Mouse (Mus musculus) MEL (cell line): ENCODE measurements around the gene Dnaja3. TPM values are rescaled to one million over a fixed set of nuclear protein-coding genes. Genes with fewer than 3 reads are reported as not detected.

Source experiments
- DNase-seq: peaks from one replicate; pipeline ENCODE4 v3.0.0; 2011; ENCODE audit warnings: low read depth, low spot score
- H3K27ac ChIP-seq: 2 replicates; pipeline ENCODE4 v1.5.1; 2012; ENCODE audit warnings: low read depth, mild to moderate bottlenecking, control low read depth, low read length, moderate library complexity; ENCODE audit not compliant: control insufficient read depth
- H3K27me3 ChIP-seq, 2 experiments: fragments of 150-350 bp in 1 of 2; sonication (generic) in 1 of 2; 2 replicates each; pipeline ENCODE4 v1.6.1; 2012; ENCODE audit warnings: low read length in 2 of 2, mild to moderate bottlenecking in 2 of 2, improper control_type of control experiment in 1 of 2, moderate library complexity in 1 of 2; ENCODE audit not compliant: insufficient read depth in 2 of 2, control insufficient read depth in 1 of 2
- H3K36me3 ChIP-seq, 2 experiments: 2 replicates each; pipeline ENCODE4 v1.6.1; 2012 to 2014; ENCODE audit warnings: low read length in 2 of 2, improper control_type of control experiment in 1 of 2, inconsistent platforms in 1 of 2, mild to moderate bottlenecking in 1 of 2; ENCODE audit not compliant: insufficient read depth in 2 of 2, control insufficient read depth in 1 of 2
- H3K4me1 ChIP-seq, 2 experiments: fragments of 150-350 bp in 1 of 2; sonication (generic) in 1 of 2; 2 replicates each; pipeline ENCODE4 v1.6.1; 2012; ENCODE audit warnings: low read length in 2 of 2, improper control_type of control experiment in 1 of 2, mild to moderate bottlenecking in 1 of 2; ENCODE audit not compliant: insufficient read depth in 2 of 2, control insufficient read depth in 1 of 2
- H3K4me3 ChIP-seq, 2 experiments: fragments of 150-350 bp in 1 of 2; sonication (generic) in 1 of 2; 2 replicates each; pipeline ENCODE4 v1.5.1; 2012; ENCODE audit warnings: low read depth in 2 of 2, low read length in 2 of 2, mild to moderate bottlenecking in 2 of 2, moderate library complexity in 2 of 2, control low read depth in 1 of 2, improper control_type of control experiment in 1 of 2; ENCODE audit not compliant: control insufficient read depth in 1 of 2, insufficient read depth in 1 of 2
- H3K79me2 ChIP-seq: 2 replicates; pipeline ENCODE4 v1.6.1; 2012; ENCODE audit warnings: mild to moderate bottlenecking, low read length, moderate library complexity; ENCODE audit not compliant: control insufficient read depth, poor library complexity, insufficient read depth
- H3K9ac ChIP-seq: 2 replicates; pipeline ENCODE4 v1.6.1; 2012; ENCODE audit warnings: low read depth, mild to moderate bottlenecking, control low read depth, low read length, moderate library complexity; ENCODE audit not compliant: control insufficient read depth, poor library complexity, severe bottlenecking
- H3K9me3 ChIP-seq: fragments of 150-350 bp; sonication (generic); replicated peaks from 2 replicates; pipeline ENCODE4 v1.6.1; 2012; ENCODE audit warnings: mild to moderate bottlenecking, low read length, improper control_type of control experiment, moderate library complexity; ENCODE audit not compliant: insufficient read depth
- CHD1 ChIP-seq: IDR thresholded peaks from 2 replicates; pipeline ENCODE4 v1.6.1; 2012; ENCODE audit warnings: low read depth, mild to moderate bottlenecking, inconsistent platforms, low read length, improper control_type of control experiment
- CHD2 ChIP-seq: IDR thresholded peaks from 2 replicates; pipeline ENCODE4 v1.6.1; 2011; ENCODE audit warnings: low read length, improper control_type of control experiment
- E2F4 ChIP-seq: IDR thresholded peaks from 2 replicates; pipeline ENCODE4 v1.6.1; 2011; ENCODE audit warnings: low read depth, low read length, improper control_type of control experiment, borderline replicate concordance
- ELF1 ChIP-seq: IDR thresholded peaks from 2 replicates; pipeline ENCODE4 v1.6.1; 2014; ENCODE audit warnings: low read depth, mild to moderate bottlenecking, inconsistent platforms, low read length, improper control_type of control experiment, moderate library complexity
- EP300 ChIP-seq, 2 experiments: IDR thresholded peaks; 2 replicates each; pipeline ENCODE4 v1.6.1; 2011; ENCODE audit warnings: improper control_type of control experiment in 2 of 2, low read length in 2 of 2, low read depth in 1 of 2, mild to moderate bottlenecking in 1 of 2
- ETS1 ChIP-seq: IDR thresholded peaks from 2 replicates; pipeline ENCODE4 v1.6.1; 2012; ENCODE audit warnings: low read depth, mild to moderate bottlenecking, inconsistent platforms, low read length, improper control_type of control experiment, moderate library complexity
- GABPA ChIP-seq: IDR thresholded peaks from 2 replicates; pipeline ENCODE4 v1.6.1; 2012; ENCODE audit warnings: low read depth, mild to moderate bottlenecking, inconsistent platforms, low read length, improper control_type of control experiment, moderate library complexity
- GATA1 ChIP-seq: IDR thresholded peaks from 2 replicates; pipeline ENCODE4 v1.6.1; 2011; ENCODE audit warnings: low read depth, low read length, improper control_type of control experiment
- HCFC1 ChIP-seq: IDR thresholded peaks from 2 replicates; pipeline ENCODE4 v1.6.1; 2012; ENCODE audit warnings: low read depth, mild to moderate bottlenecking, inconsistent platforms, low read length, improper control_type of control experiment, moderate library complexity
- JUND ChIP-seq: IDR thresholded peaks from 2 replicates; pipeline ENCODE4 v1.6.1; 2011; ENCODE audit warnings: low read depth, mild to moderate bottlenecking, improper control_type of control experiment, low read length
- KAT2A ChIP-seq: conservative IDR thresholded peaks from 2 replicates; pipeline ENCODE4 v1.6.1; 2012; ENCODE audit warnings: low read depth, low read length, improper control_type of control experiment, inconsistent platforms
- MAZ ChIP-seq: IDR thresholded peaks from 2 replicates; pipeline ENCODE4 v1.6.1; 2012; ENCODE audit warnings: low read depth, mild to moderate bottlenecking, inconsistent platforms, low read length, improper control_type of control experiment
- MXI1 ChIP-seq: IDR thresholded peaks from 2 replicates; pipeline ENCODE4 v1.6.1; 2011; ENCODE audit warnings: mild to moderate bottlenecking, low read depth, low read length, improper control_type of control experiment
- MYB ChIP-seq: IDR thresholded peaks from 2 replicates; pipeline ENCODE4 v1.6.1; 2011; ENCODE audit warnings: mild to moderate bottlenecking, low read depth, low read length, improper control_type of control experiment
- NELFE ChIP-seq: IDR thresholded peaks from 2 replicates; pipeline ENCODE4 v1.6.1; 2011; ENCODE audit warnings: low read depth, low read length, improper control_type of control experiment
- NRF1 ChIP-seq: IDR thresholded peaks from 2 replicates; pipeline ENCODE4 v1.6.1; 2014; ENCODE audit warnings: low read depth, mild to moderate bottlenecking, inconsistent platforms, low read length, improper control_type of control experiment, moderate library complexity; ENCODE audit not compliant: poor library complexity, insufficient read depth, severe bottlenecking
- POLR2A ChIP-seq, 2 experiments: IDR thresholded peaks; 2 replicates each; pipeline ENCODE4 v1.6.1; 2011 to 2012; ENCODE audit warnings: low read length in 2 of 2, mild to moderate bottlenecking in 2 of 2, control low read depth in 1 of 2, improper control_type of control experiment in 1 of 2, low read depth in 1 of 2, moderate library complexity in 1 of 2; ENCODE audit not compliant: control insufficient read depth in 1 of 2, insufficient read depth in 1 of 2, poor library complexity in 1 of 2
- POLR2AphosphoS2 ChIP-seq: IDR thresholded peaks from 2 replicates; pipeline ENCODE4 v1.6.1; 2011; ENCODE audit warnings: low read length, improper control_type of control experiment
- POLR2AphosphoS5 ChIP-seq: IDR thresholded peaks from 2 replicates; pipeline ENCODE4 v1.6.1; 2012; ENCODE audit warnings: low read depth, borderline replicate concordance, mild to moderate bottlenecking, inconsistent platforms, low read length, moderate library complexity, mixed read lengths
- SIN3A ChIP-seq: IDR thresholded peaks from 2 replicates; pipeline ENCODE4 v1.6.1; 2012; ENCODE audit warnings: low read length, improper control_type of control experiment, inconsistent platforms
- SMC3 ChIP-seq: IDR thresholded peaks from 2 replicates; pipeline ENCODE4 v1.6.1; 2011; ENCODE audit warnings: low read depth, low read length, improper control_type of control experiment
- TAL1 ChIP-seq: IDR thresholded peaks from 2 replicates; pipeline ENCODE4 v1.6.1; 2012; ENCODE audit warnings: mild to moderate bottlenecking, inconsistent platforms, low read length, moderate library complexity, mixed read lengths
- USF1 ChIP-seq: IDR thresholded peaks from 2 replicates; pipeline ENCODE4 v1.6.1; 2014; ENCODE audit warnings: low read depth, mild to moderate bottlenecking, inconsistent platforms, low read length, improper control_type of control experiment, moderate library complexity
- ZC3H11A ChIP-seq: IDR thresholded peaks from 2 replicates; pipeline ENCODE4 v1.6.1; 2012; ENCODE audit warnings: low read depth, mild to moderate bottlenecking, inconsistent platforms, low read length, improper control_type of control experiment
- ZKSCAN1 ChIP-seq: IDR thresholded peaks from 2 replicates; pipeline ENCODE4 v1.6.1; 2012; ENCODE audit warnings: low read depth, mild to moderate bottlenecking, inconsistent platforms, low read length, improper control_type of control experiment, moderate library complexity
- ZMIZ1 ChIP-seq: IDR thresholded peaks from 2 replicates; pipeline ENCODE4 v1.6.1; 2012; ENCODE audit warnings: low read depth, mild to moderate bottlenecking, inconsistent platforms, low read length, improper control_type of control experiment, moderate library complexity
- ZNF384 ChIP-seq: IDR thresholded peaks from 2 replicates; pipeline ENCODE4 v1.6.1; 2012; ENCODE audit warnings: low read depth, mild to moderate bottlenecking, inconsistent platforms, low read length, improper control_type of control experiment
- polyA plus RNA-seq, 2 experiments: library from polyadenylated mRNA; stranded (reverse) in 1 of 2; unstranded in 1 of 2; fragments of >175 nt in 1 of 2; fragments of >200 nt in 1 of 2; gene quantifications; 2 replicates each; pipeline versions ENCODE4 v1.2.1 to v1.2.4; 2012; ENCODE audit warnings: low replicate concordance in 2 of 2, low read depth in 1 of 2; ENCODE audit not compliant: insufficient read length in 2 of 2, insufficient read depth in 1 of 2, missing spikeins in 1 of 2
- total RNA-seq: library from RNA; depleted of rRNA; stranded (reverse); fragments of 300-350 nt; gene quantifications from 2 replicates; pipeline ENCODE4 v1.2.3, GENCODE M21; 2012; rRNA removed

Dnaja3 gene
- total RNA-seq = 90.7 and 94.3 TPM in 2 replicates
- 10 to 100 TPM in 1 of 2 experiments, not detected in 1; 91.8 TPM for polyA plus RNA-seq

DNA sequence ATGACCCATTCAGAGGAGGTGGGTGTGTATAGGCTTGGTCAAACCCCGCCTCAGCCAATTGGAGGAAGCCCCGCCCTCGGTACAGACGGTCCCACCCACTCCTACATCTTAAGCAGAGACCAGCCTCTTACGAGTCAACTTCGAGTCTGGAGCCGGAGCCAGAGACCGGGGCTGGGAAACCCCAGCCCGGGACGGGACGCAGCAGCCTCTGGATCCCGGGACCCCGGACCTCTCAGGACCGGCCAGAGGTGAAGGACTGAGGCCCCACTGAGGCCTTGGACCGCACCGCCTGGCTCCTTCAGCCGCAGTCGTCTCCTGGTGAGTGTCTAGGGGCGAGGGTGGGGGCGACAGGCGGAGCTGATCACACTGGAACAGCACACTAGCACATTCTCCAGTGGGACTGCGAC is at the start of gene Dnaja3, which contains the start of gene Vasn:
TSS of gene Dnaja3 (plus strand) at position 159 of the 407 bp plus-strand sequence.
TSS of gene Vasn (plus strand) at position 111 of the 407 bp plus-strand sequence.
- peaks cover 0 to 1% of the 10 kb centered on the region in 2 experiments; a peak in 1 of 4 replicates for H3K36me3 ChIP-seq
- no peak within 1 kb of the TSS for H3K4me3 ChIP-seq
- H3K27me3 ChIP-seq = no peaks in the 10 kb centered on the region
- peak; percentile 65 for DNase-seq
- TF ChIP-seq USF1 = no peak
- TF ChIP-seq KAT2A = no peak
- no peak for TF ChIP-seq POLR2A (IDR thresholded peaks at IDR 0.05; ENCODE audit: control insufficient read depth in 1 of 2, insufficient read depth in 1 of 2, low read depth in 1 of 2, low read length in 2 of 2, poor library complexity in 1 of 2)
- TF ChIP-seq GATA1 = no peak
- no peak for TF ChIP-seq ZMIZ1
- TF ChIP-seq POLR2AphosphoS5 = no peak
- TF ChIP-seq ELF1 = no peak
- TF ChIP-seq EP300 (IDR thresholded peaks at IDR 0.05; ENCODE audit: low read depth in 1 of 2, low read length in 2 of 2) = no peak
- TF ChIP-seq CHD2 = no peak
- no peak for TF ChIP-seq MAZ
- no peak for TF ChIP-seq ZNF384
- TF ChIP-seq MXI1 = no peak
- TF ChIP-seq NELFE = no peak
- TF ChIP-seq ZKSCAN1 = no peak
- TF ChIP-seq MYB = no peak
- no peak for TF ChIP-seq TAL1
- no peak for TF ChIP-seq ZC3H11A
- H3K4me1 ChIP-seq = no peaks in the 10 kb centered on the region
- no peaks in the 10 kb centered on the region for H3K9me3 ChIP-seq
- no peak within 1 kb of the TSS for H3K9ac ChIP-seq
- H3K27ac ChIP-seq = no peak within 1 kb of the TSS
- H3K79me2 ChIP-seq = no peaks in the 10 kb centered on the region

DNA sequence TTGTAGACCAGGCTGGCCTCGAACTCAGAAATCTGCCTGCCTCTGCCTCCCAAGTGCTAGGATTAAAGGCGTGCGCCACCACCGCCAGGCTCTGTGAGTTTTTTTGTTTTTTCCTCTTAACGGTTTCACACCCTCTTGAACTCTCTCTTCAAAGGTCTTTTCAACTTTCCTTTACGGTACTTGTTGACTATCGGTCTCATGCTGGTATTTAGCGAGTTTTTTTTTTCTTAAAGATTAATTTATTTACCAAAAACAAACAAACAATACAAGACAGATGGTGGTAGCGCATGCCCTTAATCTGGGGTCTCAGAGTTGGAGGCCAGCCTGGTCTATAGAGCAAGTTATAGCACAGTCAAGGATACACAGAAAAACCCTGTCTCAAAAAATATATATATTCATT is 49.6 kb upstream of the Dnaja3 start:
- peaks cover 9 to 17% of the 10 kb centered on the region in 2 experiments for H3K4me1 ChIP-seq
- DNase-seq = peak; percentile 47
- no peak overlapping the region for H3K9ac ChIP-seq
- no peak overlapping the region for H3K4me3 ChIP-seq
- H3K79me2 ChIP-seq = no peaks in the 10 kb centered on the region
- H3K36me3 ChIP-seq = peaks cover 0 to 6% of the 10 kb centered on the region in 2 experiments; a peak in 2 of 4 replicates
- no peak overlapping the region for H3K27ac ChIP-seq
- no peaks in the 10 kb centered on the region for H3K9me3 ChIP-seq
- H3K27me3 ChIP-seq = 0 out of 4 replicates have a peak, but pooled peaks cover 0 to 3% of the 10 kb centered on the region in 2 experiments
- TF ChIP-seq ETS1 (no peak), MYB (no peak), SMC3 (no peak), NRF1 (no peak), MAZ (no peak), CHD1 (no peak), POLR2A (IDR thresholded peaks at IDR 0.05; ENCODE audit: control insufficient read depth in 1 of 2, insufficient read depth in 1 of 2, low read depth in 1 of 2, low read length in 2 of 2, poor library complexity in 1 of 2) (no peak), KAT2A (no peak), E2F4 (no peak), SIN3A (no peak), USF1 (no peak), POLR2AphosphoS2 (no peak), HCFC1 (no peak), GABPA (no peak), JUND (no peak), TAL1 (no peak)
